Mouse (Mus musculus): ENCODE results near the gene Cd200r4. TPM values are rescaled to one million over a fixed set of nuclear protein-coding genes. Genes with fewer than 3 reads are reported as not detected.

Cd200r4 gene
- polyA plus RNA-seq (2021), result not detected

DNA sequence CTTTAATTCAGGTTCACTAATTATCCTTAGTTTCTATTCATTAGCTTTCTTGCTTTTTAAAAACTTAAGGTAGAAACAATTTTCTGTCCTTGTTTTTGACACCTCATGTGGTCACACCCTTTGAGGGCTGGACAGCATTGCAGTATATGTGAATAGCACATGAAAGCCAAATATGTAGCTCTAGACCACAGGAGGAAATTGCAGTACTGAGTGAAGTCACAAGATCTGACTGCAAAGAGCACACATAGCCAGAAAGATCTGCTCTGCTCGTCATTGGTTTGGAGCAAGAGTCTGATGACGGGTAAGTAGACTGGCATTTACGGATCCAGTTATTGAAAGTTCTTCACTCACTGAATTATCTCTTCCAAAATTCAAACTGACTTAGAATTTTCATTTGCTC lies at the start of gene Cd200r4:
Cd200r4 (plus strand) TSS at position 190 of the 400 bp plus-strand sequence.
- ChIA-PET POLR2A (no interaction called here), CTCF (interaction anchor here (1.4 kb wide), 1 partner anchor 10 kb away, joined by 3 read pairs; no protein-coding TSS in a partner anchor)

DNA sequence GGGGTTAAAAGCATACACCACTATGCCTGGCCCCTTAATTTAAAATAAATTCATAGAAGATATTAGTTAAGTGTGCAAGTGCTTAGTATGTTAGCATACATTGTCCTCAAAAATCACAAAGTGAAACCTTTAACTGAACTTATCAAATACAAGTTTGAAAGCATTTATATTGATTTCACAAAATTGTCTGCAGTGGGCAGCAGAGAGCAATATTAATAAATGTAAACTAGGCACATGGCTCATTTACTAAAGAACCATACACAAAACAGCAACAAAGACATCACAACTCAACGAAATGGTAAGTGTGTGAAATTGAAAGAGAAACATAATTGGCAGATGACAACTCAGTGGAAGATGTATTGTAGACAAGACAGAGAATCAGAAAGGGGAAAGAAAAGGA lies 49.7 kb upstream of the Cd200r4 start:
- in situ Hi-C loops (cut with MboI; ENCODE audit: low pct_unique_long_range_greater_than_20kb), result loop anchor here (5.0 to 25.0 kb wide), 2 partner anchors 380 to 875 kb away; no protein-coding TSS in a partner anchor
- DNase-seq (ENCODE audit: low read depth, low spot score) (no peak), ATAC-seq (no peak)
- H3K27me3 ChIP-seq, result no peaks in the 10 kb centered on the region
- peak; percentile 37 for TF ChIP-seq CTCF (IDR thresholded peaks at IDR 0.05)
- CTCF ChIA-PET, result interaction anchor here (1.9 to 6.6 kb wide), 2 partner anchors 327 to 360 kb away, joined by 7 to 27 read pairs; no protein-coding TSS in a partner anchor
- POLR2A ChIA-PET, result no interaction called here

More for the DNA sequence above, at the start of gene Cd200r4:
- no peaks in the 10 kb centered on the region for H3K27me3 ChIP-seq
- TF ChIP-seq CTCF (IDR thresholded peaks at IDR 0.05), result no peak
- in situ Hi-C loops (cut with MboI; ENCODE audit: low pct_unique_long_range_greater_than_20kb), result no loop called here
- no peak for ATAC-seq
- no peak for DNase-seq (ENCODE audit: low read depth, low spot score)

DNA sequence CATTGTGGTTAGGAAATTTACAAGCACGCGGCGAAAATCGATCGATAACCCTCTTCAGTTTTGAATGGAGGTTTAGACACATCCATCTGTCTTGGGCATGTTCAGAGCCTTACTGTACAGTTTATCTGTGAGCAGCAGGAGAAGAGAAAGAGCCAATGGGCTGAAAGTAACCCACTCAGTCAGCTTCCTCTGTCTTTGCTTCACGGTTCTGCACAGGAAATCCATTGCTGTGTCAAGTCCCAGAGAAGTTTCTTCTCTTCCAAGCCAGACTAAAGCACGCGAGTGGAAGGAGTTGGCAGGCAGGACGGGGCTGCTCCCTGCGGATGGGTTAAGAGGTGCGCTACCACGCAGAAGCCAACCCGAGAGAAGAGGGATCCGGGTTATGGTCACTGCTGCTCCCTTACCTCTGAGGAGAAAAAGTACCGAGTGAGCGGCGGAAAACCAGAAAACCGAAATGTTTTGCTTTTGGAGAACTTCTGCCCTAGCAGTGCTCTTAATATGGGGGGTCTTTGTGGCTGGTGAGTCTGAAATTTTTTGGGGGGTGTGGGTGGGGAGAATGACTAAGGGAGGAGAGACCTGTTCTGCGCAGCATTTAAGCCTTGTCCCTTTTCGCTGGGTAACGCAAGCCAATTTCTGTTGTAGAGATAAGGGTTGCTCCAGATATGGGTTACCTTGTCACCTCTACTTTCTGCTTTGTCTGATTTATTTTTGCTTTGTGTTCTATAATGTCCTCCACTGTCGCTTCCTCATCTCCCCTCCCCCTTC lies 45.8 kb upstream of the Cd200r4 start, which contains the start of gene Cd200r1:
Cd200r1 (plus strand) TSS at position 182 of the 765 bp plus-strand sequence.
- in situ Hi-C loops (cut with MboI; ENCODE audit: low pct_unique_long_range_greater_than_20kb), result loop anchor here (5.0 to 25.0 kb wide), 2 partner anchors 322 to 872 kb away; no protein-coding TSS in a partner anchor
- ATAC-seq (no peak), DNase-seq (ENCODE audit: low read depth, low spot score) (no peak)
- H3K27me3 ChIP-seq, result no peaks in the 10 kb centered on the region
- no peak for TF ChIP-seq CTCF (IDR thresholded peaks at IDR 0.05)
- ChIA-PET POLR2A (no interaction called here), CTCF (interaction anchor here (1.1 to 2.1 kb wide), 3 partner anchors 12 to 345 kb away, joined by 3 to 16 read pairs (median 5); no protein-coding TSS in a partner anchor)

DNA sequence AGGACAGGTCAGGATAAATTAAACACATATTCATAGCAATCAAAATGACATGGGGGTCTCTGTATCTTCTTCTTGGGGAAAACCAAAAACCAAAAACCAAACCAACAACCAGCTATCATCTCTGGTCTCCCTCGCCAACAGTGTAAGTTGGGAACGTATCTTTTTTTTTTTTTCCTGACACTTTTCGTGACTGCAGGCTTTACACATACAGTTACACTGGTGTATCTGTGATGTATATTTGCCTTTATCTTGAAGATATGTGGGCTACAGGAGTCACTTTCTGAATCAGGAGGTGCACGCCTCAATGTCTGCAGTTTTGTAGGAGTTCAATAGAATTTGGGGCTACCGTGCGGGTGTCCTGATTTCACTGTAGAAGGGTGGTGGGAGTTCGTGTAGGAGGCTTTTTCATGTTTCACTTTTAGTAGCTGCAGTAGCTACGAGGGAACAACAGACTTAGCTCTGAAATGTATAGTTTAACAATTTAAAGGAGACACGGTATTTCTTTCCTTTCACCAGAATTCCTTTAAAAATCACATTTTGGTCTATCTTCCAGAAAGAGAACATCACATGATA lies 45.1 kb upstream of the Cd200r4 start:
- ATAC-seq, result no peak
- no peak for DNase-seq (ENCODE audit: low read depth, low spot score)
- in situ Hi-C loops (cut with MboI; ENCODE audit: low pct_unique_long_range_greater_than_20kb), result loop anchor here (5.0 to 25.0 kb wide), 2 partner anchors 321 to 871 kb away; no protein-coding TSS in a partner anchor
- POLR2A ChIA-PET, result no interaction called here
- TF ChIP-seq CTCF (IDR thresholded peaks at IDR 0.05), result no peak
- no peaks in the 10 kb centered on the region for H3K27me3 ChIP-seq
- CTCF ChIA-PET, result interaction anchor here (0.6 to 2.1 kb wide), 7 partner anchors 13 to 355 kb away, joined by 3 to 16 read pairs (median 4); partner anchors contain the start of gene Gtpbp8

DNA sequence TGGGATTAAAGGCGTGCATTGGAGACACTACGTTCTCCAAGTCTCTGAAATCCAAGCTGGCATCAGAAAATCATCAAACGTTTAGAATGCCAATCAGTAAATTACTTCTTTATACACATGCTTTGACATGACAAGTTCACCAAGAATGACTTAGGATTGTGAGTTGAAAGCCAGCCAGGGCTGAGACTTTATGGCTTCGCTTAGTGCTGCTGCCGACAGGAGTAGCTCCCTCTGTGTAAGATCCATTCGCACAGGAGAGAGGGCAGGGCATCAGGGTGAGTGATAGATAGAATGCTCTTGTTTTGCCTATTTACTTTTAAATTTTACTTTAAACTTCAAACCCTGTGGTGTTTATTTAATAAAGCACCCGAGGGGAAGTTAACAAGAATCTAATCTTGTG lies 44.0 kb upstream of the Cd200r4 start:
- no peaks in the 10 kb centered on the region for H3K27me3 ChIP-seq
- ChIA-PET POLR2A (no interaction called here), CTCF (interaction anchor here (0.9 to 2.1 kb wide), 6 partner anchors 11 to 354 kb away, joined by 3 to 16 read pairs (median 4); partner anchors contain the start of gene Gtpbp8)
- no peak for TF ChIP-seq CTCF (IDR thresholded peaks at IDR 0.05)
- DNase-seq (ENCODE audit: low read depth, low spot score) (no peak), ATAC-seq (no peak)
- in situ Hi-C loops (cut with MboI; ENCODE audit: low pct_unique_long_range_greater_than_20kb), result loop anchor here (5.0 to 25.0 kb wide), 2 partner anchors 320 to 870 kb away; no protein-coding TSS in a partner anchor

DNA sequence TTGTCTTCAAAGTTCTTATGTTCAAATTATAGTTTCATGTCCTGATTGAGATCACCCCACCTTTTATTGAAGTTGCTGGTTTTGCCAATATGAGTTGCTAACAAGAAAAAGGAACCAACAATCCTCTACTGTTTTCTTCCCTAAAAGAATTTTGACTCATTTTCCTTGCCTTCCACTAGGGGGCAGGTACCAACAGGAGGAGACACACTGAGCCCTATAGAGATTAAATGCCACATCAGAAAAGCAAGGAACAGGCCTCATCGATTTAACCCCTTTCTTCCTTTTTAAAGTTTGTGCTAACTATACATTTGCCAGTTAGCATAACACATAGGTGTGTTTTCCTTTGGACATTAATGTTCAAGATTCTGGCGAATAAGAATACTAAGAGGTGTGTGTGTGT lies 43.6 kb upstream of the Cd200r4 start:
- in situ Hi-C loops (cut with MboI; ENCODE audit: low pct_unique_long_range_greater_than_20kb), result loop anchor here (5.0 to 25.0 kb wide), 2 partner anchors 319 to 869 kb away; no protein-coding TSS in a partner anchor
- POLR2A ChIA-PET, result no interaction called here
- ATAC-seq (no peak), DNase-seq (ENCODE audit: low read depth, low spot score) (peak; percentile 24)
- CTCF ChIA-PET, result interaction anchor here (1.0 to 2.1 kb wide), 3 partner anchors 11 to 322 kb away, joined by 3 to 23 read pairs (median 16); no protein-coding TSS in a partner anchor
- peak; percentile 71 for TF ChIP-seq CTCF (IDR thresholded peaks at IDR 0.05)
- no peaks in the 10 kb centered on the region for H3K27me3 ChIP-seq

DNA sequence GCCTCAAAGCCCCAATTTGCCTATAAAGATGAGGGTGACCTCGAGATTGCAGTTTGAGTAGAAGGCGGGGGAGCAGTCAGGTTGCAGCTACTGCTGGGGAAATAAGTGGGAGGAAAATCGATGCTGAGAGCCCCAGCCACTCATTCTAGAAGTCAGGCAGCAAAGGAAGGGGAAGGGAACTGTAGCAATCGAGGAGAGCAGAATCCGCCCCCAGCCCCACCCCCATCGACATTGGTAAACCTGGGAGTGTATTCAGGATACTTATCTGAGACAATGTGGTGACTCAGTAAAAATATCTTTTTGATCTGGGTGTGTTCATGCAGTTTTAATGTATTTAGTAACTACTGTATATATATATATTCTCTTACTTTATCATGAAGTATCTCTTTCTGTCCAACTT lies 39.0 kb upstream of the Cd200r4 start:
- CTCF ChIA-PET, result interaction anchor here (1.5 kb wide), 1 partner anchor 348 kb away, joined by 3 read pairs; no protein-coding TSS in a partner anchor
- in situ Hi-C loops (cut with MboI; ENCODE audit: low pct_unique_long_range_greater_than_20kb), result loop anchor here (25.0 kb wide), 1 partner anchor 865 kb away; no protein-coding TSS in a partner anchor

DNA sequence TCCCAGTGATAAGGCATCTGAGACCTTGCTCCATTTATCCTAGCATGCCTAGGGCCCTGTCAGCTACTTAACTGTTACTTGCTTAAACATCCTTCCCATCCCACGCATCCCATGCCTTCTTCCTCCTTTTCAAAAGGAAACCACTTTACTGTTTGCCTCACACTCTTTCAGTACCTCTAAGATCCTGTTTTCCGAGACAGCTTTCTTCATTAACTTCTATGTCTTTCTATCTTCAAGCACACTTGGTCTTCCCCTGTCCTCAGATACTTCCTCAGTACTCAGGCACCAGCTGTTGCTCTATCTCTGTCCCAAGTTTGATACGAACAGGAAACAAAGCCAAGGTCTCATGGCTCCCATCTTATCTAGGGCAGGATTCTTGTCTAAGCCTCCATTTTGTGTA lies 37.9 kb upstream of the Cd200r4 start:
- ATAC-seq (no peak), DNase-seq (ENCODE audit: low read depth, low spot score) (no peak)
- CTCF ChIA-PET, result interaction anchor here (1.5 kb wide), 1 partner anchor 347 kb away, joined by 3 read pairs; no protein-coding TSS in a partner anchor
- no peaks in the 10 kb centered on the region for H3K27me3 ChIP-seq
- no peak for TF ChIP-seq CTCF (IDR thresholded peaks at IDR 0.05)
- in situ Hi-C loops (cut with MboI; ENCODE audit: low pct_unique_long_range_greater_than_20kb), result loop anchor here (25.0 kb wide), 1 partner anchor 864 kb away; no protein-coding TSS in a partner anchor
- POLR2A ChIA-PET, result no interaction called here

More for the DNA sequence above, 39.0 kb upstream of the Cd200r4 start:
- no peaks in the 10 kb centered on the region for H3K27me3 ChIP-seq
- ATAC-seq, result no peak
- POLR2A ChIA-PET, result no interaction called here
- DNase-seq (ENCODE audit: low read depth, low spot score), result no peak
- TF ChIP-seq CTCF (IDR thresholded peaks at IDR 0.05), result no peak

DNA sequence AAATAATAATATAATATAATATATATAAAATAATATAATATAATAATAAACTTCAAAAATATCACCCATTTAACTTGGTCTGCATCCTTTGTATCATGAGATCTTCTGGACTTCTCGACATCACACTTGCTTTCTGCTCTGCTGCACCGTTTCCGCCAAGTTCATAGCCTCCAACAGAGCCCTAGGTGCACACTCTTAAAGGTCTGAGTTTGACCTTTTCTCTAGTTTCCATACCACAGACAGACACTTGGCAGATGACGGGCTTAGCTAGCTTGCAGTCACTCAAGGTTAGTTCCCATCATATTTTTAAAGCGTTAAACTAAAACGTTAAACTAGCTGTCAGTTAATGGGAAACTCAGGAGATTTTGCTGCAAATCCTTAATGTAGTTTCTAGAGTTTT lies 37.3 kb upstream of the Cd200r4 start:
- no peak for TF ChIP-seq CTCF (IDR thresholded peaks at IDR 0.05)

DNA sequence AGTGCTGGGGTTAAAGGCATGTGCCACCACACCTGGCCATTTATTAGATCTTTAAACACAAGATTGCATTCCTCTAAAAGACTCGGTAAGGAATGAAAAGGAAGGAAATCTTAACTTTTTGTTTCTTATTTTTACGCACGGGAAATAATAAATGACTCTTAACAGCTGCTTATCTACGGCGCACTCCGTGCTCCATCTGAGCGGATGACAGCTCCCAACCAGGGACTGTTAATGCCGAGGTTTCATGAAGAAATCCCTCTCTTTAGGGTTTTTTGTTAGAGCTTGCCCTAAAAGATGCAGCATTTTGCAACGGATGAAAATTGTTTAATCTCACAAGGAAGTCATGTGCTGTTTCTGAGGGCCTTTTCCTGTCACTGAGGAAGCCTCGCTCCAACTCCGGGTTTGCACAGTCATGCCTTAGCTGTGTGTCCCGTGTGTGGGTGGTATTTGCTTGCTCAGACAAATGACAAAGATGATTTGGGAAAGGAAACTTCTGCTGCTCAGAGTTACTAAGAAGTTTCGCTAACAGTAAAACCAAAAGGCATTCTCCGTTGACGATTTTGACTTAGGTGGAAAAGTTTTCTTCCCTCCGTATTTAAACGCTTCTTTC lies 32.9 kb upstream of the Cd200r4 start:
- ATAC-seq, result no peak
- DNase-seq (ENCODE audit: low read depth, low spot score), result no peak
- no peak for TF ChIP-seq CTCF (IDR thresholded peaks at IDR 0.05)

More for the DNA sequence above, 37.3 kb upstream of the Cd200r4 start:
- ChIA-PET CTCF (interaction anchor here (1.5 kb wide), 1 partner anchor 346 kb away, joined by 3 read pairs; no protein-coding TSS in a partner anchor), POLR2A (no interaction called here)
- H3K27me3 ChIP-seq, result no peaks in the 10 kb centered on the region
- DNase-seq (ENCODE audit: low read depth, low spot score) (no peak), ATAC-seq (no peak)
- in situ Hi-C loops (cut with MboI; ENCODE audit: low pct_unique_long_range_greater_than_20kb), result loop anchor here (25.0 kb wide), 1 partner anchor 863 kb away; no protein-coding TSS in a partner anchor

More for the DNA sequence above, 32.9 kb upstream of the Cd200r4 start:
- ChIA-PET CTCF (interaction anchor here (0.8 to 1.1 kb wide), 2 partner anchors 10 to 11 kb away, joined by 3 read pairs; no protein-coding TSS in a partner anchor), POLR2A (no interaction called here)
- no peaks in the 10 kb centered on the region for H3K27me3 ChIP-seq
- in situ Hi-C loops (cut with MboI; ENCODE audit: low pct_unique_long_range_greater_than_20kb), result no loop called here
